Mouse (Mus musculus): ENCODE measurements at regions not wholly inside any gene's neighbourhood (a gene's known extent, or its start where the extent isn't known, plus 50 kb on each side); places are given as distances from the start of the nearest gene placed in this dataset.
"Not testable (repeated sequence)": the region's sequence is repeated elsewhere in the genome, so short reads cannot be mapped to it uniquely, and the experiment has no call there.

DNA sequence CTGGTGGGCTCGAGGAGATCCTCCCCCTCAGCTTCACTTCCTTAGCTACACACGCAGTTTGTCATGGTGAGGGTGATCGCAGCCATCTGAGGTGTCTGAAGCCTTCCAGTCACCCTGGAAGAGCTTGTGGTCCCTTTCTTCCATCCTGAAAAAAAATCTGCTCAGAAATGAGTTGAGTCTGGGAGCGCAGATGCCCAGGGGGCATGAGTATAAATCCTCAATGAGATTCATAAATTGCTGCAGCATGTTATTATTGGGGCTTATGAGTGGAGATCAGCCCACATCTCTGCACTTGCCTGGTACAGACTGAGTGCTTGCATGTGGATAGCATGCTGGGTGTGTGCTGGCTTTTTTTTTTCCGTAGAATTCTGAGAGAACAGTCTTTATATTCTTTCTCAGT is 247.6 kb downstream of the Enc1 start:
- DNase-seq (ENCODE audit: extremely low read depth, low read depth) = no peak

DNA sequence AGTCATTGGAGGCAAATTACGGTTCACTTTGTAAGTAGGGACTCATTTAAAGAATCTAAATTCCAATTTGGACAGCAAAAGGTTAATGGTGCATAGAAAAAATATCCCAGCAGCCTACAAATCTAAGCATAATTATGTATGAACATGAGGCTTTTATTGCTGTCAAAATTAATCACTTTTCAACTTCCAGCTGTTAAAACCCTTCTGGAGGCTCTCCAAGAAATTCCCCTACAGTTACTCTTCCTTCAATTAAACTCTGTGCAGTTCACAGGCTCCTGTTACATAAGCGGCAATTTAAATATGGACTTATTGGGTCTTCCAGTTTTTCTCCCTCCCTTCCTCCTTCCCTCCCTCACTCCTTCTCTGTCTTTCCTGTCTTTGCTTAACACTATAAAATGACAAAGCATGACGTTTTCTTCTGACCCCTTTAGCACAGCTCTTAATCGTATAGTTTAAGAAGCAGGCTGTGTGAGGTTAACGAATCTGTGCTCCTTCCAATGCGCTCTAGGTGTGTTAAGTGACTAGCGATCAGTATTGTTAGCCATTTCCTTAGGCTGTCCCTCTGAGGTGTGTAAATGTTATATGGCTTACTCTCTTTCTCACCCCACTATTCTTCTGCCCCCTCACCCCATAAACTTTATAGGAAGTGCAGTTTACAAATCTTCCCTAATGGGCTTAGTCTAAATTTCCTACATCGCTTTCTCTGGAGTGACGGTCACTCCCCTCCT is 247.0 kb downstream of the Enc1 start:
- no peak for DNase-seq (ENCODE audit: extremely low read depth, low read depth)

DNA sequence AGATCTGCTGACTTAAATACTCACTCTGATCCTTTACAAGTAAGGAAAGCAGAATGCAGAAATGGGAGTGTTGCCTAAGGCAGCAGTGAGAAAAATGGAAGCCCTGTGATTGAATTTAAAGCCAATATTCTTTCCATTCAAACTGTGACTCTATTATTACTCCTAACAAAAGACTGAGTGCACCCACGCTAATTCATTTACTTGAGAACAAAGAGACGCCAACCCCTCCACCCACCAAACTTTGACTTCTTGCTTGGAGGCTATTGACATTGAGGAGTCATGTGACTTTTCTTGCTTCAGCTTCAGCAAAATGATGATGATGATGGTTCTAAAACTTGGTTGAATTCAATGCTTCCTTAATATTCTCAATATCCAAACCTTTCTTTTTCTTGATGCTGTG is 245.6 kb downstream of the Enc1 start:
- no peak for DNase-seq (ENCODE audit: extremely low read depth, low read depth)

DNA sequence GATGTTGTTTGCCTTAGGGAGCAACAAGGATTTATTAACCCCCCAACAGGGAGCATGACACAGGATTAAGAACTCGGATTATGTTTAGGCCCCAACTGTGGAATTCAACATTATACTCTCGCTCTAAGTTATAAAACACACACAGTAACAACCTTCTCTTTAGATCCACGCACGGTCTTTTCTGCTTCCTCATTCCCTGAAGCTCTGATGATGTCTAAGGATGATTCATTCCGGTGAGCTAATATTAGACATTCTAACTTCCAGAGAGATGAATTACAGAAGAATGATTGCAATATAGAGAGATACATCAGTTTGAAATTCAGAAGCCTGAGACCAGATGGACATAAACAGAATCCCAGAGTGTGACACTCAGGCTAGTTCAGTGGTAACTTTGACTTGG is 245.0 kb downstream of the Enc1 start:
- no peak for DNase-seq (ENCODE audit: extremely low read depth, low read depth)

DNA sequence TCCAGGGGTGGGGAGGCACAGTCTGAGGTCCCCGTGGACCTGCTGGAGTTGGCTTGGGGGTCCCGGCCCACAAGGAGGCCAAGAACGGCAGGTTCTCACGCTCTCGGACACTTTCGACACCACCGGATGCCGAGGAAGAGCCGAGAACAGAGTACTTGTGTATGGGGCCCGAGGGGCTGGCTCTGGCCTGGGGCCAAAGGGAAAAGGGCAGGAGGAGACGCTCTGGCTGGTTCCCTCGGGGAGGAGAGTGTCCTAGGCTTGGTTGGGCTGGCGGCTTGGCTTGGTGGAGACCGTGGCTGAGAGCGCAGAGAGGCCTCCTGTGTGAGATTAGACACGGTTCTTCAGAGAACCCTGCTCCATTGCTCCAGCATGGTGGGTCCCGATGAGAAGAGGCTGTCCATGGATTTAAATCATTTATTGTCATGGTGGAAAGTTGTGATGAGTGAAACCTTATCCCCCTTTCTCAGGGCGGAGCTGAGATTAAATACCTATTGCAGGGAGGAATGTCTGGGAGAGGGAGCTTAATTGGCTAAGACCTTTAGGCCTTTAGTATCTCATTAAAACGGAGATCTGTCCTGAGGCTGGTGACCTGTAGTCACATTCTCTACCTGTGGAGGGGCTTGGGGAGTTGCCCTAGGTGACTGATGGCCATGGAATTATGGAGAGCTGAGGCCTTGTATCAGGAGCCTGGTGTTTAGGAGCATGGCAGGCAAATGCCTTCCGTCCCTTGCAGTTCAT is 244.1 kb downstream of the Enc1 start:
- no peak for DNase-seq (ENCODE audit: extremely low read depth, low read depth)

DNA sequence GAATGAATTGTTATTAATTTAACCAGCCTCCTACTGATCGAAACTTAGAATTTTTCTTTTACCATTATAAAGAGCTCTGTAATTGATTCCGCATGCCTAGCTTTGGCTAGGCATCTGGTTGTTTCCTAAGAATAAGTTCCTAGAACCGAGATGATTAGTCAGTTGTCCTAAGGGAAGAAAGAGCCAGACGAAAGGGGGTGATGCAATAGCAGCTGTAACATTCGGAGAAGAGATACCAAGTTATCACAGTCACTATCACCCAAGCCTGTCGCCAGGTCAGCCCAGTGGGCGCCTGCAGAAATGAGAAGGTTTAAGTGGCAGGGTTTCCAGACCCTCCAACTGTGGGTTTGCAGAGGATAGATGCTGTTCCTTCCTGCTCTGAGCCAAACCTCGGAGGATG is 242.8 kb downstream of the Enc1 start:
- DNase-seq (ENCODE audit: extremely low read depth, low read depth) = no peak

DNA sequence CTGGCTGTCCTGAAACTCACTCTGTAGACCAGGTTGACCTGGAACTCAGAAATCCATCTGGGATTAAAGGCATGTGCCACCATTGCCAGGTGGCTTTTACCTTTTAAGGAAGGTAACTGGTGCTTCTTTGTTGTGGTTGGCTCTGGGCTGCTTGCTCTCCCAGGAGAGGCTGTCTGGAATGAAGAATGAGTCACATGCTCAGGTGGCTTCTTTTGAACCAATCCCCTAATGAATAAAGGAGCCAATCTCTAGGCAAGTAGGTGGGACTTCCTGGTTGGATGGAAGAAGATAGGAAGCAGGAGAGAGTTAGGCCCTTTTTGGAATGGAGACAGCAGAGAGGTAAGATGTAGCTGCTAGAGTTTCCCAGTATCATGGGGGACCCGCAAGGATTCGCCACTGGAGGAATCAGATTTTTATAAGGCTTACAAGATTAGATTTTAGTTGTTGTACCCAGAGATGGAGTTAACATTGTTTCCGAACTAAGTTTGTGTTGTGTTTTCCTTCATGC is 241.6 kb downstream of the Enc1 start:
- DNase-seq (ENCODE audit: extremely low read depth, low read depth) = no peak

DNA sequence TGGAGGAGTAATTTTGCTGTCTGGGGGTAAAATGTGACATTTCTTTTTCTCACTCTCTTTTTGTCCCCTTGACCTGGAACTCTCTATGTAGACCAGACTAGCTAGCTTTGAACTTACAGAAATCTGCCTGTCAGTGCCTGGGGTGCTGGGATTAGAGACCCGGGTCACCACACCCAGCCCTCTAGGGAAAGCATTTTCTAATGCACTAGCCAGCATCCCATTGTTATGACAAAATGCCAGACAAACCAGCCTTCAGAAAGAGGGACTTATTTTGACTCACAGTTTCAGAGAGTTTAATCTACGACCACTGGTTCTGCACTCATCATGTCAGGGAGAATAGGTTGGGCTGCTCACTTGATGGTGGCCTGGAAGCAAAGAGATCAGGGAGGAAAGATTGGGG is 240.4 kb downstream of the Enc1 start:
- DNase-seq (ENCODE audit: extremely low read depth, low read depth) = no peak

DNA sequence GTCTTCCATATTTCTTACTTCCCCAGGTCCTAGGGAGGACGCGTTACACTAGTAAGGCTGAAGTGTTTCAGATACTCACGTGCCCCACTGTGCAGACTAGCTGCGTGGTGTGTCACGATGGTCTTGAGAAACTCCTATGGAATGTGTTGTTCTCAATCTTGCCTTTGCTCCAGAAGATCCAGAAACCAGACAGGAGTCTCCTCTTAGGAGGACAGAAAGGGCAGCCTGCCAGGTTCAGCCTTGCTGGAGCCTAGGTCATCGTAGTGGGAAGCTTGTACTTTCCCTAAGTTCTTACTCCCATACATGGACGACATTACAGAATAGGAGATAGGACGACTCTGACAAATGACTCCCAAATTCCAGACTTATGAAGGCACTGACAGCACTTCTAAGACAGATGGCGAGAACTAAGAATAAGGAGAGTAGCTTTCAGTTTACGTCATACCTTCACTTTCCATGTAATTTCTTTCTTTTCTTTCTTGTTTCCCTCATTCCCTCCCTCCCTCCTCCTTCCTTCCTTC is 238.2 kb downstream of the Enc1 start:
- no peak for DNase-seq (ENCODE audit: extremely low read depth, low read depth)

DNA sequence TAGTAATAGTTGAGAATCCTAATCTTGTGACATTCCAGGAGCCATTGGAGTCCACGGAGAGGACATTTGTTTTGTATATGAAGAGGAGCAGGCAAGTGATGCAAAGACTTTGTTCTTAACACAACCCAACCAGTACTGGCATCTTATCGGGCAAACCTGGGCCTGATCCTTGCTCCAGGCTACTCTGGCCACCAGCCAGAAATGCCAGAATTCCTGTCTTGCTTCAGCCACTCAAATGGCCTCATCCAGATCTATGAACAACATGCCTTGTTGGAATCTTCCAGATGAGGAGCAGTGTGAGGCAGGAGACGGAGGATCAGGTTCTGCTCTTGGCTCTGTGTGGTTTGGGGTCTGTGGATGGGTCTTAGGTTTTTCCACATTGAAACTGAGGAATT is 233.1 kb downstream of the Enc1 start:
- DNase-seq (ENCODE audit: extremely low read depth, low read depth) = no peak

GRCm38 (mm10) chr13:97473256-97473970 is 232.5 kb downstream of the Enc1 start:
- DNase-seq (ENCODE audit: extremely low read depth, low read depth) = no peak

- DNase-seq (ENCODE audit: extremely low read depth, low read depth) = no peak
These were observed 229.1 kb downstream of the Enc1 start for GRCm38 (mm10) chr13:97469999-97470398.

DNA sequence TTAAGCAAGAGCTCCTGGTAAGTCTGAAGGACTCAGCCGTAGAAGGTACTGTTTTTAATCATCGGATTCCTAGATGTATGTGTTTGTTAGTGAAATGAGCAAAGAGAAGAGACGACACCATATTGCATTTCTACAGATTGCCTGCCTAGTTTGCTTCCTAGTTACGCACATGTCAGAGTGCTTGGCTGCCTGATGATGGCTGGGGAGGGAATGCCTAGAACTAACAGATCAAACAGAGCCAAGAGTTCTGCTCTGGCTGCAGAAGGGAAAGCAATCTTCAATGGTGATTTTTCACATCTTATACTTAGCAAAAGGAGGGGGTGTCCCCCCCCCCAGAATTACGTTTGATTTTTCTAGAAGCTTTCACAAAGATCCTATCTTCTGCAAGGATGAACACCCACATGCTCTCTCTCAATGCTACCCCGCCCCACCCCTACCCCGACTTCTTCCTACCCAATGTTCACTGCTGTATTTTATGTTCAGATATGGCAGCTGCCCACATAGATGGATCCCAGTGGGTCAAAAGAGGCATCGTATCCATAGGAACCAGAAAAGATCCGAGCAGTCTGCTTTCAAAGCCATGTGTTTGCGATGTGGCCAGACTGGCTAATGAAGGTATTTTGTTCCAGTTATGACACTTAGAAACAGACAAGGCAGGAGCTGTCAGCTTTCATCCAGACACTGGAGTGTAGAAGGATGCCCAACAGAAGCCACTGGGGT is 228.1 kb downstream of the Enc1 start:
- DNase-seq (ENCODE audit: extremely low read depth, low read depth) = no peak

GRCm38 (mm10) chr13:97466585-97466984 is 225.7 kb downstream of the Enc1 start:
- not testable (repeated sequence) for DNase-seq (ENCODE audit: extremely low read depth, low read depth)

GRCm38 (mm10) chr13:97463798-97464197 is 222.9 kb downstream of the Enc1 start:
- DNase-seq (ENCODE audit: extremely low read depth, low read depth) = peak; percentile 55

DNA sequence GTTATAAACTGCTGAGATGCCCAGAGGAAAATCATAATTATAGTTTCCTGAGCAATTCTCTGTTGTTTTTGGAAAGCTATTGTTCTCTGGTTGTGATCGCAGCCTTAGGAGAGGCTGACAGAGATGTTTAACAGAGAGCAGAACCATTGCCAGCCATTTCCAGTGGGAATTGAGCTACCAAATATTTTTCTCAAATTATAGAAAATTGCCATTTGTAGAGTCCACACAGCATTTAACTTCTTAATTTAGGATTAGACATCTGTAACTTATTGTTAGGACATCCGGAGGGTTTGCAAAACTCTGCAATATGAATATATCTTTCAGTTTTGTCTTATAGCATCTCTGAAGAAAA is 222.0 kb downstream of the Enc1 start:
- DNase-seq (ENCODE audit: extremely low read depth, low read depth) = no peak

DNA sequence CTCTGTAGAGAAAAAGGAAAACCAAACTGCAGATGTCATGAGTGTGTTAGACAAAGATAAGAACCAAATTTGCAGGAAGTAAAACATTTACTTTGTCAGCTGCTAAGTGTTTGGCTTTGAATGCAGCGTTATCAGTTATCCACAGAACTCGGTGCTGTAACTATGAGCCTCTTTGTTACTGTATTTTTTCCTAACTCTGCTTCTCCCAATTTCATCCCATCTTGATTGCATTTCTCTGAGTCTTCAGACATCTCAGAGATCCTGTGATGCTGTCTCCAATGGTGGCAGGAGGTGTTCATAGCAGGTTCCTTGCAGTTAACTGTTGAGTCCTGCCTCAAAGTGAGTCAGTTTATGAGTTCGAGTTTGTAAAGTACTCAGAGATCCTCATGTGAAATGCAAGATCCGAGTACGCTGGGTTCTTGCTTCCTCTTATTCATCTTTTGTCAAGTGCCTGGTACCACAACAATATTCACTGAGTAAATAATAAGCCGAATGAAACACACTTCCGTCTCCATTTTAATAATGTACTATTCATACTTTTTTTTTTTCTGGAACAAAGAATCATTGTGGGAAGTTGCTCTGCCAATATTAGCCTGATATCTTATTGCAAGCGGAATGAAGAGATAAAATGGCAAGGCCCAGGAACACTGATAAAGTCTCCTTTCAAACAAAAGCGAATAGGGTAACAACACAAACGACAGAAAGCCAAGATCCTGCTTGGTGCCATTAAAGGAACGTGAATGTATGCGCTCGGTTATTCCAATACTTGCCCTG is 221.4 kb downstream of the Enc1 start:
- peak; percentile 83 for DNase-seq (ENCODE audit: extremely low read depth, low read depth)

- no peak for DNase-seq (ENCODE audit: extremely low read depth, low read depth)
These were observed 220.3 kb downstream of the Enc1 start for GRCm38 (mm10) chr13:97461207-97461606.

- no peak for DNase-seq (ENCODE audit: extremely low read depth, low read depth)
These were observed 218.2 kb downstream of the Enc1 start for GRCm38 (mm10) chr13:97459106-97459505.

DNA sequence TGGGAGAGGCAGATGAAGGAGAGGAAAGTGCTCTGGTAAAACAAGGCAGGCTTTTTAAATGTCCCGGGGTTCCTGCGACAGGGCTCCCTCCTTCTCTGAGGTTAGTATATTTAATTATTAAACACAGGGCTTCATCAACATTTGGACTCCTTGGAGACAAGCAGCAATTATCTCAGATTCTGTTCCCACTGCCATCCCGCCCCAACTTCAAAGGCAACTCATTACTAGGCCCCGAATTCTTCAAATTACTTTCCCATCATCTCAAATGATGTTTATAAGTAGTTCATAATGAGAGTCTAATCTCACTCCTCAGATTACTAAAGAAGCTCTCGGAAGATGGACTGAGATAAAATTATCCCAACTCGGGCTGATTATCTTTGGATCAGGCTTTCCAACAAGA is 215.1 kb downstream of the Enc1 start:
- DNase-seq (ENCODE audit: extremely low read depth, low read depth) = no peak

DNA sequence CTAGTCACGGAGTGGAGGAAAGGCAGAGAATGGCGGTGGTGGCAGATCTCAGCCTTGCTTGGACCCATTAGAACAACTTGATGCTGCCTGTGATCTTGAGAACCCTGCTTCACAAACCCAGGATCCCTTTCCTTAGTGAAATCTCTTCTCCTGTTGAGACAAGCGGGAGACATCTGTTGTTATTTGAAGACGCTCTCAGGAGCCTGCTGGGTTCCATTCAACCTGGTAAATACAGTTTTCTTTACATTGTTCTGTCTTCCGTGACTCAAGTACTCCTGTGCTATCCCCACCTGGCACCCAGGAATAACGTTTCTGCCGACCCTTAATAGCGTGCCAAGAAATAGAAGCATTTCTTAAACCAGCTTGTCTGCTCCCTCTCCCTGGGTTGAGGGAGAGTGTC is 213.8 kb downstream of the Enc1 start:
- DNase-seq (ENCODE audit: extremely low read depth, low read depth) = no peak
